Mouse (Mus musculus): ENCODE results near the gene Abcc1.

DNA sequence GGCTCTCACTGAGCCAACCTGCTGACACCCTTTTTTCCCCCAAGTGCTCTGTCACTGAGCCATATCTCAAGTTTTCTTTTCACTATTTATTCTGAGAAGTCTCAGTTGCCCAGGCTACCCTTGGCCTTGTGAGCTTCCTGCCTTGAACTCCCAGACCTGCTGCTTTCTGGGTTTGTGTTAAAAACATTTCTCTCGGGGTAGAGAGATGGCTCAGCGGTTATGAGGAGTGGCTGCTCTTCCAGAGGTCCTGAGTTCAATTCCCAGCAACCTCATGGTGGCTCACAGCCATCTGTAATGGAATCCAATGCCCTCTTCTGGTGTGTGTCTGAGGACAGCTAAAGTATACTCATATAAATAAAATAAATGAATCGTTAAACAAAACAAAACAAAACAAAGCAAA is 9.1 kb upstream of the Abcc1 start:
- TF ChIP-seq TAL1 (IDR thresholded peaks at IDR 0.05; ENCODE audit: low read length) (no peak), GATA1 (IDR thresholded peaks at IDR 0.05; ENCODE audit: low read length) (no peak)
